Mouse (Mus musculus) heart, embryonic 10.5 days (tissue): ENCODE data around the gene Ppwd1. TPM values are rescaled to one million over a fixed set of nuclear protein-coding genes. Genes with fewer than 3 reads are reported as not detected.

Experiments
- DNase-seq: peaks from one replicate; pipeline ENCODE4 v3.0.0-alpha.2; 2017; ENCODE audit warnings: low spot score
- H3K27ac ChIP-seq: fragments of 300-500 bp; sonication (generic); 2 replicates; pipeline ENCODE4 v1.5.1; 2016; ENCODE audit warnings: mild to moderate bottlenecking
- H3K27me3 ChIP-seq: fragments of 300-500 bp; sonication (generic); 2 replicates; pipeline ENCODE4 v1.6.1; 2016; ENCODE audit warnings: mild to moderate bottlenecking; ENCODE audit not compliant: poor library complexity, insufficient read depth, severe bottlenecking
- H3K36me3 ChIP-seq: fragments of 300-500 bp; sonication (generic); 2 replicates; pipeline ENCODE4 v1.6.1; 2016; ENCODE audit warnings: mild to moderate bottlenecking, moderate library complexity
- H3K4me1 ChIP-seq: fragments of 300-500 bp; sonication (generic); 2 replicates; pipeline ENCODE4 v1.6.1; 2016; ENCODE audit warnings: mild to moderate bottlenecking
- H3K4me3 ChIP-seq: fragments of 300-500 bp; sonication (generic); 2 replicates; pipeline ENCODE4 v1.5.1; 2016; ENCODE audit warnings: mild to moderate bottlenecking, moderate library complexity
- H3K9me3 ChIP-seq: fragments of 300-500 bp; sonication (generic); 2 replicates; pipeline ENCODE4 v1.6.1; 2016; ENCODE audit warnings: mild to moderate bottlenecking, moderate library complexity
- WGBS: fragments of 180-500 bp; shearing (Covaris S2); methylation state at CpG from one replicate; pipeline ENCODE4 v1.1.7; 2016; 5-methylcytosine and 5-hydroxymethylcytosine counted together
- polyA plus RNA-seq: library from polyadenylated mRNA; unstranded; fragments of >200 nt; fragmentation: Nextera tagmentation; extraction: Ambion mirVana; gene quantifications from 2 replicates; pipeline ENCODE4 v1.2.1, GENCODE M21; 2016

Ppwd1 gene
- polyA plus RNA-seq, 1 experiment from 2014 or later: 11.3 TPM

- Histone ChIP-seq H3K27ac (no peak overlapping the region), H3K27me3 (no peaks in the 10 kb centered on the region), H3K36me3 (peaks cover 29% of the 10 kb centered on the region), H3K9me3 (no peaks in the 10 kb centered on the region), H3K4me1 (peaks cover 4% of the 10 kb centered on the region), H3K4me3 (no peak overlapping the region)
- no peak for DNase-seq
- WGBS: 88% methylated on average over 5 of the region's 5 CpGs
Measured at GRCm38 (mm10) chr13:104171711-104172110, 56.9 kb downstream of the Ppwd1 start.

GRCm38 (mm10) chr13:104155686-104156085 lies 73.0 kb downstream of the Ppwd1 start:
- peaks cover 51% of the 10 kb centered on the region for H3K36me3 ChIP-seq
- no peaks in the 10 kb centered on the region for H3K27me3 ChIP-seq
- no peaks in the 10 kb centered on the region for H3K4me1 ChIP-seq
- no peak for DNase-seq
- 93% methylated on average over 1 of the region's 1 CpGs for WGBS
- H3K9me3 ChIP-seq: no peaks in the 10 kb centered on the region
- no peak overlapping the region for H3K27ac ChIP-seq
- H3K4me3 ChIP-seq: no peak overlapping the region

Other genes with a start within 250 kb of the Ppwd1 start
- gene Nln, start 119.2 kb downstream of the Ppwd1 start, polyA plus RNA-seq: 22.2 and 27.2 TPM in 2 replicates
- 3.1 and 4.1 TPM in 2 replicates for gene Sgtb, start 119.1 kb downstream of the Ppwd1 start, polyA plus RNA-seq
- 60.6 and 64.6 TPM in 2 replicates for gene Trappc13, start 50.4 kb downstream of the Ppwd1 start, polyA plus RNA-seq
- gene Trim23, start 50.0 kb downstream of the Ppwd1 start, polyA plus RNA-seq: 14.9 and 16.5 TPM in 2 replicates
- gene Cenpk, start 232 bp downstream of the Ppwd1 start, polyA plus RNA-seq: 52.7 and 67.9 TPM in 2 replicates
- 3.1 and 4.4 TPM in 2 replicates for gene Adamts6, start 59.0 kb upstream of the Ppwd1 start, polyA plus RNA-seq